In genomic region chr8:95433124-95433523, GRCm38 (mm10) we compare ENCODE assay signal across 8 mouse cellular contexts. TPM values are rescaled to one million over a fixed set of nuclear protein-coding genes. Genes with fewer than 3 reads are reported as not detected.
DNase-seq lines count a peak whose midpoint lies in the region; ATAC-seq lines count a peak whose summit lies in the region.

No protein-coding gene starts in this region.

- no peaks in the 10 kb centered on the region for H3K9me3 ChIP-seq in heart, embryonic 13.5 days
- no peaks in the 10 kb centered on the region for H3K9me3 ChIP-seq in hindbrain, embryonic 12.5 days (replicated peaks)
- H3K9me3 ChIP-seq in midbrain, embryonic 13.5 days, result no peaks in the 10 kb centered on the region

- no peak for DNase-seq in heart, adult 8-10 months (ENCODE audit: low spot score)
- no peak for DNase-seq in right cerebral cortex, postnatal 25 days
- DNase-seq in embryo, embryonic 11 days, result no peak
- no peak for DNase-seq in urinary bladder, postnatal 4 days (ENCODE audit: low spot score in 2 of 2)

- peak overlapping the region; percentile 95 for H3K4me3 ChIP-seq in heart, embryonic 13.5 days
- H3K4me3 ChIP-seq in brown adipose tissue, adult 24 weeks (ENCODE audit: insufficient read depth, low read depth, low read length), result peak overlapping the region; percentile 87; the same call in 1 of the 2 replicates
- peak overlapping the region; percentile 90 for H3K4me3 ChIP-seq in hindbrain, embryonic 12.5 days
- H3K4me3 ChIP-seq in midbrain, embryonic 13.5 days (replicated peaks), result peak overlapping the region; percentile 88

- peaks cover 62% of the 10 kb centered on the region for H3K4me1 ChIP-seq in heart, embryonic 13.5 days
- peaks cover 22% of the 10 kb centered on the region for H3K4me1 ChIP-seq in brown adipose tissue, adult 24 weeks (ENCODE audit: control insufficient read depth, insufficient read depth, insufficient read length, low read length)
- peaks cover 54% of the 10 kb centered on the region for H3K4me1 ChIP-seq in hindbrain, embryonic 12.5 days
- peaks cover 59% of the 10 kb centered on the region for H3K4me1 ChIP-seq in midbrain, embryonic 13.5 days (replicated peaks)

- peak overlapping the region; percentile 96 for H3K27ac ChIP-seq in heart, embryonic 13.5 days (replicated peaks)
- H3K27ac ChIP-seq in brown adipose tissue, adult 24 weeks (replicated peaks; ENCODE audit: low read depth, low read length), result no peak overlapping the region
- H3K27ac ChIP-seq in hindbrain, embryonic 12.5 days, result no peak overlapping the region
- 0 out of 2 replicates have a peak overlapping the region, but pooled peaks have one; percentile 21 for H3K27ac ChIP-seq in midbrain, embryonic 13.5 days

- no peak for ATAC-seq in heart, embryonic 13.5 days (ENCODE audit: extremely low read depth, insufficient number of reproducible peaks, low FRiP score, low TSS enrichment)
- ATAC-seq in hindbrain, embryonic 12.5 days (ENCODE audit: low FRiP score), result no peak
- ATAC-seq in midbrain, embryonic 13.5 days, result no peak

- no peaks in the 10 kb centered on the region for H3K27me3 ChIP-seq in heart, embryonic 13.5 days (replicated peaks)
- H3K27me3 ChIP-seq in hindbrain, embryonic 12.5 days, result no peaks in the 10 kb centered on the region
- H3K27me3 ChIP-seq in midbrain, embryonic 13.5 days, result no peaks in the 10 kb centered on the region

- peak overlapping the region; percentile 93 for H3K4me2 ChIP-seq in heart, embryonic 13.5 days
- H3K4me2 ChIP-seq in hindbrain, embryonic 12.5 days (replicated peaks), result peak overlapping the region; percentile 89
- H3K4me2 ChIP-seq in midbrain, embryonic 13.5 days (replicated peaks), result peak overlapping the region; percentile 91

- WGBS in heart, embryonic 13.5 days, result 47% methylated on average over 4 of the region's 4 CpGs
- WGBS in hindbrain, embryonic 12.5 days, result 77% methylated on average over 4 of the region's 4 CpGs
- WGBS in midbrain, embryonic 13.5 days, result 71% methylated on average over 4 of the region's 4 CpGs

- H3K9ac ChIP-seq in heart, embryonic 13.5 days, result peak overlapping the region; percentile 98
- peak overlapping the region; percentile 93 for H3K9ac ChIP-seq in hindbrain, embryonic 12.5 days
- H3K9ac ChIP-seq in midbrain, embryonic 13.5 days (replicated peaks), result peak overlapping the region; percentile 92

- no peaks in the 10 kb centered on the region for H3K36me3 ChIP-seq in heart, embryonic 13.5 days
- H3K36me3 ChIP-seq in hindbrain, embryonic 12.5 days, result no peaks in the 10 kb centered on the region
- no peaks in the 10 kb centered on the region for H3K36me3 ChIP-seq in midbrain, embryonic 13.5 days

RNA-seq across cellular contexts. Expression of gene Cfap20, which starts 1.5 kb away (rescaled TPM):
- polyA plus RNA-seq in heart, embryonic 13.5 days (2015; fragmentation: Nextera tagmentation; extraction: Ambion mirVana), result 151 and 167 TPM in 2 replicates
- total RNA-seq in heart, adult 8-10 months (2022), result 10 to 100 TPM; 19.8 to 24.3 (median 20.8) TPM
- 17.2 and 22.0 TPM in 2 replicates for polyA plus RNA-seq in brown adipose tissue, adult 24 weeks (2012; ENCODE audit: insufficient read depth, insufficient read length, missing spikeins)
- polyA plus RNA-seq in hindbrain, embryonic 12.5 days (2016; fragmentation: Nextera tagmentation; extraction: Ambion mirVana), result 124 and 130 TPM in 2 replicates
- 130 and 135 TPM in 2 replicates for polyA plus RNA-seq in midbrain, embryonic 13.5 days (2015; fragmentation: Nextera tagmentation; extraction: Ambion mirVana)

RNA-seq across cellular contexts. Expression of gene Csnk2a2, which starts 56.7 kb away (rescaled TPM):
- polyA plus RNA-seq in heart, embryonic 13.5 days (2015; fragmentation: Nextera tagmentation; extraction: Ambion mirVana), result 7.1 TPM in 2 replicates
- total RNA-seq in heart, adult 8-10 months (2022), result 10 to 100 TPM; 17.3 to 30.2 (median 28.7) TPM
- polyA plus RNA-seq in brown adipose tissue, adult 24 weeks (2012; ENCODE audit: insufficient read depth, insufficient read length, missing spikeins), result 23.4 and 32.7 TPM in 2 replicates
- polyA plus RNA-seq in hindbrain, embryonic 12.5 days (2016; fragmentation: Nextera tagmentation; extraction: Ambion mirVana), result 10.0 and 12.9 TPM in 2 replicates
- polyA plus RNA-seq in midbrain, embryonic 13.5 days (2015; fragmentation: Nextera tagmentation; extraction: Ambion mirVana), result 9.9 and 11.2 TPM in 2 replicates

Comparison
In these comparisons a context has a peak if more than half of its experiments do, and no peak if none do; other contexts are left out.
1. H3K27ac ChIP-seq: peak in heart, embryonic 13.5 days (single experiment) and midbrain, embryonic 13.5 days (single experiment); none in brown adipose tissue, adult 24 weeks (single experiment) and hindbrain, embryonic 12.5 days (single experiment).
2. Peak in every context shown above with its lines, with median percentiles within 50 percentile points of each other: H3K4me2 ChIP-seq, H3K4me3 ChIP-seq and H3K9ac ChIP-seq.